Mouse (Mus musculus) kidney, adult 8-10 months (tissue): Measurements from ENCODE around the gene Tmc7.

Experiments used
- DNase-seq, 2 experiments: peaks; one replicate each; pipeline ENCODE4 v3.0.0; 2022

Gene Tmc7

DNA sequence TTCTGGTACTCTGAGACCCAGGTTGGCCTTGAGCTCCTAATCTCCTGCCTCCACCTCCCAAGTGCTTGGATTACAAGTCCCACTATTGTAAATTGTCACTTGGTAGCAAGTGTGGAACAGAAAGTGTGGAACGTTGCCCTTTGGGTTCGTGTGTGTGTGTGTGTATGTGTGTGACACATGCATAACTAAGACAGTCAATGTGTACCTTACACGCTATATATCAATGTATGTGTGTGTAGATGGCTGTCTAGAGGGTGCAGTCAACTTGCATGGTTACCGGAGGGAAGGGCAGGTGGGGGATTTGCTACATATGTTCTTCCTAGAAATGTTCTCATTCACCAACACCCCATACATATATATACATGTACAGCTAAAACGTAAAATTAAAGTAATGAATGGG, 390 bp upstream of the Tmc7 start:
- no peak for DNase-seq

DNA sequence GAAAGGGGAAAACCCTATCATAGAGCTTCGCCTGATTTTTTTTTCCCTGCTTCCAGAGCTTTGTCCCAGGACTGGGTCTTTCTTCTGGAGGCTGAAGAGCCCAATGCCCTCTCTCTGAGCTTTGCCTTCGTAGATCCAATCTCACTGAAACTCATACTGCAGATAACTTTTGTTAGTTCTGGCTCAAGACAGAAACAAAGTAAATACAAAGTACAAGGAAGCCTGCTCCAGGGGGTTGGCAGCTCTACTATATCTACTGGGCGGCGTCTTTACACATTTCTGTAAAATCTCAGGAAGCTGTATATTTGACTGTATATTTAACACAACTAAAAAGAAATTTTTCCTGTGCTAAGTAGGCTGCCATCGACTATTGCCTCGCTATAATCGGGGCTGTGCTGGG, 715 bp downstream of the Tmc7 start:
- DNase-seq, result no peak

DNA sequence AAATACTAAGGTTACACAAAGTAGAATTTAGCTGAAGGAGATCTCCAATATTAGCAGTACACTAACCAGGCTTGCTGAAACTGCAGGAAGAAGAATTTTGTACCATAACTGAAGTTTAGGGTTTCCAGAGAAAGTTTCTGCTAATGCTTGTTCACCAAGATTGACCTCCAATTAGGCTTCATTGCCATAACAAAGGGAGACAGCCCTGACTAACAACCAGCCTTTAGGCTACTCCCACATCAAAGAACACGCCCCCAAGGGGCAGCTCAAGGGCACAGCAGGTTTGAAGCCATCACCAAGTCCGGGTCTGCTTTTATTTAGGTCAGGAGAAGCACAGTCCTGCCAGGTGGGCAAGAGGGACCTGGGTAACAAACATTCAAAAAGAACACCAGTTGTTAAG, 4.6 kb downstream of the Tmc7 start:
- no peak for DNase-seq

DNA sequence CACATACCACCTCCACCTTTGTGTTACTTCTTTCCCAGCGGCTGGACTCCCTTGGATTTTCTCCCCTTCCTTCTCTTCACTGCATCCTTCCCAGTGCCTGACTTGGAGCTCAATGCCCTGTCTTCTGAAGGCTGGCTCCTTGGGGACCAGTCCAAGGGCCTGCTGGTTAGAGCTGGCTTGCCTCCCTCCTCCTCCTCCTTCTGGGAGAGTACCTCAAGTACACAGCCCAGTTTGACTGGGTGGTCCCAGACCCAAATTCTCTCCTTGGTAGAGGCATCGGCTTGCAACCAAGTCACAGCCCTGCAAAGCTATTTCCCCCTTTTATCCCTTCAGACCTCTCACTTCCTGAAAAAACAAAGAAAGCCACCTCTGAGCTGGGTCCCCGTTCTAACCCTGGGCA, 6.3 kb downstream of the Tmc7 start:
- no peak for DNase-seq

DNA sequence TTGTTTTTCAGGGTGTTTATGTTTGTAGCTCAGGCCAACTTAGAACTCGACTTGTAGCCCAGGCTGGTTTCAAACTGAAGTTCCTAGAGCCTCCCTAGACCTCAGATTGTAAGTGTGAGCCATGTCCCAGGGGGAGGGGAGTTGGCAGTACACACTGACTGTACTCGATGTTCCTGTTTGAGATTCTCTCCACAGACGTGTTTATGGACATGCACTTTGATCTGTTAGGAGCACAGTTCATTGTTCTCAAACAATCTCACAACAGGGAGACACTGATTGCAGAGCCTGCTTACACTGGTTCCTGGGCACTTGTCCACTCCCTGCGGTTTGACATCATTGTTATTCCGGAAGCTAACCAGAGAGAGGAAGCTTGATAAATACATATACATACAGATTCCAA, 12.5 kb downstream of the Tmc7 start:
- DNase-seq, result peak in 1 of 2 experiments; percentile 33

DNA sequence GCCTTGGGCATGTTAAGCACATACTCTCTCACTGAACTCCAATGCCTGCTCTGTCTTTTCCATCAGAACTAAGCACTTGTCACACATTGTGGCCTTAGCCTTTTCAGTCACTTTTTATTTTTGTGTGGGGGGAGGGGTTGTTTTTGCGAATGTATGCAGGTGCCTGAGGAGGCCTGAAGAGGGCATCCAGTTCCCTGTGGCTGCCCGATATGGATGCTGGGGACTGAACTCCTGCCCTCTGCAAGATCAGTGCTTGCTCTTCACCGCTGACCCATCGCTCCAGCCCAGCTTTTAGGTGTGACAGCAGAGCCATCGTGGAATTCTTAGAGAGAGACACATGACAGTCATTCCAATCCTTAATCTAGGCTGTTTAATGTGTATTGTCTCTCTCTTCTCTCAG, 13.2 kb downstream of the Tmc7 start:
- DNase-seq, result no peak

DNA sequence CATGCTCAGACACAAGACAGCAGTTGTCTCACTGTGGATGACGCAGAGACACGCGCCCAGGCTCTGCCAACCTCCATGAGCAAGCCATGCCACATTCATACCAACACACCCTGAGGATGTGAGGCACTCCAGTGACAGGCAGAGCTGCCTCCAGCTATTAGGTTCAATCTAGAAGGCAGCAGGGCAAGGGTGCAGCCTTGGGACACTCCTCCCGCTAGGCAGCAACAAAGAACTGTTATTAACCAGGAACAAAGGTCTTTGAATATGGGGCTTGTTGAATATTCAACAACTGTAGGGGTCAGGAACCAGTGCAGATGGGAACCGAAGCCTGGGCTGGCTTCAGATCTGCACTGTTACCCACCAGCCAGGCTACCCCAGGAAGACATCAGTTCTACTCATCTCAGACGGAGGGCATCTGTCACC, 15.4 kb downstream of the Tmc7 start:
- no peak for DNase-seq

DNA sequence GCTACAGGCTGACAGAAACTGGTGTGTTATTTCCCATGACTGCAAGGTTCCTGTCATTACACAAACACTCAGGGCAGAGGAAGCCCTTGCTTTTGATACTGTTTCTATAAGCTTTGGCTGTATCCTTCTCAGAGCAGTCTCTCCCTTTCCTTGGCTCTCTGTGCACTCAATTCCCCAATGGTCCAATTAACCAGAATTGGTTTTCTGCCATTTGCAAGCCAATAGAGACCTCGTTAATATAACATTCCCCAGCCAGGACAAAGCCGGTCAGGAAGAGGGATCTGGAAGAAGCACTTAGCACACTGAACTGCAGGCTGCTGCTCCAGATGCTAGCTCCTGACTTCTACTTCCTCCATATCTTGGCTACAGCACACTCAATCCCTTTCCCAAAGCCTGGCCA, 30.2 kb downstream of the Tmc7 start:
- DNase-seq, result no peak

DNA sequence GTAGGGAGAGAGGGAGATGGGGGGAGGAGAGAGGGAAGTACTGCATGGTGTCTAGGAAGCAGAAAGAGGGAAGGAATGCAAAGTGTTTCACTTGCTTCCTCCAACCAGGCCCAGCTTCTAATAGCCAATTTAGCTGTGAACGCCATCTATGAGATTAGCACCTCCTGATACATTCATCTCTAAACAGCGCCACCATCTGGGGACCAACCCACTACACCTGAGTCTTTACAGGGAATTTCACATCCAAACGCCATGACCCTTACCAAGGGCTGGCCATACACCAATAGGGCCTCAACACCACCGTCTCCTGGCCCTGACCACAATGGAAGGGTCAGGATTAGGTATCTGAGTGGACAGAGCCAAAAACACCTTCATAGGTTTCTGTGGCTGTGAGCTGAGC, 30.7 kb downstream of the Tmc7 start:
- DNase-seq, result no peak

DNA sequence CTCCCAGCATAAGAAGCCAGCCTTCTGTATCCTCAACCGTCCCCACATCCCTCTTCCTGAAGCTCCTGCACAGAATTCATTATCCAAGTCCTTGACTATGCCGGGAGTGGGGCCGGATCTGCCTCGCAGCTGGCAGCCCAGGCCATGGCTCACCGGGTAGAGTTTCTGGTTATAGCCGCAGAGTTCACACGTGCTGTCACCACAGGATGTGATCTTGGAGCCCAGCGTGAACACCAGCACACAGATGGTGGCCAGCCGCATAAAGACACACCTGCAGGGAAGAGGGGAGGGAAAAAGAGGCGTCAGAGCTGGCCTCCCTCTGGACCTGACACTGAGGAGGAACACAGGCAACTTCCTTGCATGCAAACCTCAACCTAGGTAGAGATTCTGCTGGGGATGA, 37.1 kb downstream of the Tmc7 start:
- DNase-seq, result no peak

DNA sequence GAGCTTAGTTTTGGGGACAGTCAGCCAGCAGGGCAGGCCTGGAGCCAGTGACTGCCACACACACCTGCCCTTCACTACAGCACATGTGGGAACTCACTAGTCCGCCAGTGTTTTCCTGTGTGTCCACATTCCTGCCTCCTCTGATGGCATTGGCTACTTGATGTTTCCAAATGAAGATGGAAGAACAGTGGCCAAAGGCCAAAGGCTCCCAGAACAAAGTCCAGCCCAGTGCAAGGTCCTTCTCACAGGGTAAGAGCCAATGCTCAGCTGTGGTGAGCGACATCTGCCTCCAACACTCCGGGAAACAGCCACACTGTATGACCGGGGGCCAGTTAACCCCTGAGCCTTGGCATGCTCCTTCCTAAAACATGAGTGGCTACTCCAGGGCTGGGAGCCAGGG, 40.4 kb downstream of the Tmc7 start:
- no peak for DNase-seq

DNA sequence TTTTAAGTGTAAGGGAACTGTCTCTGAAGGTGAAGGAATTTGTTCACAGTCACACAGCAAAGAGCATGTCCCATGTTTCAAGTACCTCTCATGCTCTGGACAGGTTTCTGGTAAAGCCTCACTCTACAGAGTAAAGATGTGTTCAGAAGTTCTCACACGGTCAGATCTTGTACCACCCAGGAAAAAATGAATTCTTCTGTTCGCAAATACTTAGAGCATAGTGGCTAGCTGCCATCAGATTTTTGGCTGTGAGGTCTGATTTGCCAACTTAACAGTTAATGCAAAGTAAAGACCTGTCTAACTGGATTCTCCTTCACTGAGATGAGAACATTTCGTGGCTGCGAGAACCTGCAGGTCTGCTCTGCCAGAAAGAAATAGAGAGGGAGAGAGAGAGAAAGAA, 49.5 kb downstream of the Tmc7 start:
- no peak for DNase-seq

DNA sequence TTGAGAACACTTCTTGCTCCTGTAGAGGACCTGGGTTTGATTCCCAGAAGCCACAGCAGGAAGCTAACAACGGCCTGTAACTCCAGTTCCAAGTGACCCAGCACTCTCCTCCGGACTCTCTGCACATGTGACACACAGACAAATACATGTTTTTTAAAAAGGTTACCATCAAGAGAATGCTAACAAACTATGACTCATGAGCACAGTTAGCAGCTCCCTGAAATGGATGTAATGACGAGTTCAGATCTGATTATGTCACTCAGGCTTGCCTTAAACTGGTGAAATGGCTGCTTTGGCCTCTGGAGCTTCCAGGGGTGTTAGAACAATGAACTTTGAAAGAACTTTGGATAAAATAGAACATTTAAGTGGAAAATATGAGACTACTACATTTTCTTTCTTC, 50.2 kb downstream of the Tmc7 start:
- no peak for DNase-seq

DNA sequence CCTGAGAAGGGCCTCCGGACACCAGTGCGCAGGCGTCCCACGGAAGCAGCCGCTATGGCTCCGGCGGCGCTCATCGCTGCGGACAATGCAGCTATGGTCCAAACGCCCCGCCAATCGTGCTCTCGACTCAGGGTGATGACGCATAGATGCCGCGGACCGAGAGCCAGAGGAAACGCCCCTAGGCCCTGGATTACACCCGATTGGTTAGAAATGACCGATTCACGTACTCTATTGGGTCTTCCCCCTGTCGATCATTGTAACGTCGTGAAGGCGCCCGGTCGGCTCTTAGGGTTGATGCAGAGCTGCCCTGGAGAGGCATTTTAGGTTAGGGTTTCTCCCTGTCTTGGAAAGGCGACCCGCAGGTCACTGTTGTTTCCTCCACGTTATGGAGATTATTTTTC, 51.4 kb downstream of the Tmc7 start, which contains the start of gene Coq7:
TSS of gene Coq7 (minus strand) at position 179 of the 401 bp plus-strand sequence.
- peak; percentile 95 to 97 for DNase-seq

DNA sequence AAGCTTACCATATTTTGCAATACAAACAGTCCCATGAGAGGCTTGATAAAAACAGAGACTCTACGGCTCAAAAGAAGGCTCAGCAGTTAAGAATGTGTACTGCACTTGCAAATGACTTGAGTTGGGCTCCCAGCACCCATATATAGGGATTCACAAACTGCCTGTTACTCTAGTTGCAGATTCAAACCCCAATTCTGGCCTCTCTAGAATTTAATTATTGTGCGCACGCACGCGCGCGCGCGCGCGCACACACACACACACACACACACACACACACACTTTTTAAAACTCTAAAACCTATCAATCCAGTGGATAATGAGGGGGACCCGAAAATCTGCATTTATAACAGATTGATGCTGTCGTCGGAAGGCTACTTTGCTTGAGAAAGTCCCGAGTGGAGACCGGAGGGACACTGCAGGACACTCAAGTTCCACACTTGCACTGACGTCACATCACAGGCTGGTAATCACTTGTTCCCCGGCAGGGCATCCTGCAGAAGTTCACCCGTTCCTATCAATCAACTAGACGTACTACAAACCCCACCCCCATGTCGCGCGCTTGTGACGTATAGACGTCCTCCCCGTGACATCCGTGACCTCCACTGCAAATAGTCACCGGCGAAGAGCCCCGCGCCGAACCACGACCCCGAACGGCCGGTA, 51.9 kb downstream of the Tmc7 start:
- DNase-seq, result peak; percentile 94 to 98

DNA sequence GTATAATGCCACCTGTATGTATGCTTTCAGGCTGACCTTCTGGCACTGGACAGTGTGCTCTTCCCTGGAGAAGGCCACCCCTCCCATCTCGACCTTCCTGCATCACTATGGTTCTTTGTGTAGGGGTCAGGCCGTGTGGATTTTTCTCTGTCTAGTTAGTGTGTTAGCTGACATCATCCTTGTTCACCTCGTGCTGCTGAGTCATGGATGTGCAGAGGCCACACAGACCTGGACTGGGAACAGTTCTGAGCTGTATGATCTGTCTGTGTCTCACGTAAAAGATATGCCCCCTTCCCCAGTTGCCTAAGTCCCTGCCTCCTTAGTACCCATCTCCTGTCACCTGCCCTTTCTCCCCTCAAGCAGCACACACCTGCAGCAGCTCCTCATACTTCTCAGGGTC, 57.6 kb downstream of the Tmc7 start:
- no peak for DNase-seq

DNA sequence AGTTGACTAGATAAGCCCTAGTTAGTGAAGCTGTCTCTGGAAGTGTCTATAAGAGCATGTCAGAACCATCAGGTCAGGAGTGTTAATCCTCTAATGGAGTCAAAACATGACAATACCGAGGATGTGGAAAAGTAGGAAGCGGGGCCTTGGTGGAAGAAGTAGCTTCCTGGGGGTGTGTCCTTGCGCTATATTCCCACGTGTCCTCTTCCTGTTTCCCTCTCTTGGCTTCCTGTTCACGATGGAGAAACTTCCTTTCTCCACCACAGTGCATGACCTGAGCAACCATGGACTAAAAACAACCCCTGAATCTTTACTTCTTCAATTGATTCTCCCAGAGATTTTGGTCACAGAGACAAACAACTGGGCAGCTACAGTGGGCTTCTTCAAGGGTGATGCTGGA, 62.5 kb downstream of the Tmc7 start:
- DNase-seq, result no peak

DNA sequence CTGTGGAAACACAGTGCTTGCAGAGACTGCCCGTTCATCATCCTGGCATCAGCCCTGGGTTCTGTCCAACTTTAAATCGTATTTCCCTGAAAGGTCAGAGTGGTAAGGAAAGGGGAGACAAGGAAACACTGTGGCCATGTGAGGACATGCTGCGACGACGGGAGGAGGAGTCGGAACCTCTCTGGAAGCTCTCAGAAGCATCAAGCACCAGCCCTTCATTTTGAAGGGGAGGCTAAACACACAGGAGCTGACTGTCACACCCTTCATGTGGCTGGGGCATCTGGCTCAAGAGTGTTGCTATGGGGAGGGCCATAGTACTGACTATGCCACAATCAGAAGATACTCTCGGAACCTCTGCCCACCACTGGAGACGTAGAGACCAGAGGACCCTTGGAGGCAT, 64.9 kb downstream of the Tmc7 start:
- DNase-seq, result no peak

DNA sequence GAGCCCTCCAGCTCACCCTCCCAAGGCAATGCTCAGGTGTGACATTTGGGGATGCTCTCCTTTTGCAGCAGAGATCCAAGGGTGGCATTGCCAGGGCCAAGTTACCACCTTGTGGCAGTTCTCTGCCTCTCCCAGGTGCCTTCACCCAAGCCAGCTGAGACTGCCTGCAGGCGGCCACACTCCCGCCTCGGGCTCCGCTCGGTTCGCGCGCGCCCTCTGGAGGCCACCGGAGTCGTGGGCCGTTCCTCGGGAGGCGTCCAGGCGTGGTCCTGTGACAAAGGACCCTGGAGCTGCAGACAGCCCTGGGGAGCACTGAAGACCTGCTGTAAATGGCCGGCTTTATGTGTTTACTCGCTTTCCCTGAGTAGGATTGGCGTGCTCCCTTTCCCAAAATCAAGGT, 65.8 kb downstream of the Tmc7 start:
- peak; percentile 44 to 72 for DNase-seq

DNA sequence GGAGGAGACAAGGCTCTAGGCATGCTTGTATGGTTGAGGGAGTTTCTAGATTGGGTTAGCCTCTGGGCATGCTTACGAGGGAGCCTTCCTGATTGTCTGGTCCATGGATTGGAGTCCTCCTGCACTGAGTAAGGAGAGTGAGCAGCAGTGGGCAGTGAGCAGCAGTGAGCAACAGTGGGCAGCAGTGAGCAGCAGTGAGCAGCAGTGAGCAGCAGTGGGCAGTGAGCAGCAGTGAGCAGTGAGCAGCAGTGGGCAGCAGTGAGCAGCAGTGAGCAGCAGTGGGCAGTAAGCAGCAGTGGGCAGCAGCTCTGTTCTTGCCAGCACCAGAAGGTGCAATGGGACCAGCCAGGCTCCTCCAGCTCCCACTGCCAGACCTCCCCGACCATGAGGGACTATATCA, 66.7 kb downstream of the Tmc7 start:
- DNase-seq, result peak in 1 of 2 experiments; percentile 6

DNA sequence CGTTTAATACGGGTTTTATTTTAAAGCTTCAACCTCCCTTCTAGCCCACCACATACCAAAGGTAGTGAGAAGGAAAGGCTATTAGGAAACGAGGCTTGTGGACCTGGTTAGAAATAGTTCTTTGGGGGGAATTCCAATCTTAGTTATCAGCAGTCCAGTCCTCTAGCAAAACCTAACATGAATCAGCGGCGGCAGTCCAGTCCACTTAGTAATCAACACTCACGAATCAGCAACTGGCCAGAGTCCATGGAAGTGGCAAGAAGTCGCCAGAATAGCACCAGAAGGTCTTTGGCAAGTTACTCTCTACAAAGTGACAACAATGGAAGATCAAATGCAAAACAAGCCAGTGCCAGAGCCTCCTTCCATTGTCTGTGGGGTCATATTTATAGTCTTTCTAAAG, 76.0 kb downstream of the Tmc7 start:
- DNase-seq, result no peak

DNA sequence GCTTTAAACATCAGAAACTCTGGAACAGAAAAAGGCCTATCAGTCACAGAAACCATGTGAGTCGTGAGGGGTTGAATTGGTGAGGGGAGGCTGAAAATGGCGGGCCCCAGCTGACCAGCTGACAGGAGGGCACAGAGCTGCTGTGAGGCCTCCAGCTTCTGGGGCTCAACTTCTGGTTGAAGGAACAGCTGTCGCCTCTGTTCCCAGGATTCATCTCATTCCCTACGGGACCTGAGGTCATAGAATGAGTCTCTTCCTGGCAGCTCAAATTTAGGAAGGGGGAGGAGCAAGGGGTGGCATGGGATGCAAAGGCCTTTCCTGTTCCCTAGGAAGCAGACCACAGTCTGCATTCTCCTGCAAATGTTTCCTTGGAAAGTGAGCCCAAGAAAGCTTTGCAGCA, 80.7 kb downstream of the Tmc7 start:
- DNase-seq, result no peak

DNA sequence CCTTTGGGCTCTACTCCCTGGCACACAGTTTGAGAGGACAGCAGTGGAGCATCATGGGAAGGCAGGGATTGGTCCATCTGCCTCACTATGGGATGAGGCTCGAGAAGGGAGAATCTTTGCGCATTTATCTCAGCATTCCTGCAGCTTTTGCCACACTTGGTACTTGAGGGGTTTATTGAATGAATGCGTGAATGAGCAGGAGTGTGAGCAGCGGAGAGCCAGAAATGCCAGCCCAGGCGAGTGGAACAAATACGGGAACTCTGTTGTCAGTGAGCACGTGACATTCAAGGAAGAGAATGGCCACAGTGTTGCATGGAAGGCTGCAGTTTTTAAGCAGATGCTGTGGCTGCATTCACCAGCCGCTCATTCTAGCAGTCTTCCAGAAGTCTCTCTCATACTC, 82.2 kb downstream of the Tmc7 start:
- no peak for DNase-seq

DNA sequence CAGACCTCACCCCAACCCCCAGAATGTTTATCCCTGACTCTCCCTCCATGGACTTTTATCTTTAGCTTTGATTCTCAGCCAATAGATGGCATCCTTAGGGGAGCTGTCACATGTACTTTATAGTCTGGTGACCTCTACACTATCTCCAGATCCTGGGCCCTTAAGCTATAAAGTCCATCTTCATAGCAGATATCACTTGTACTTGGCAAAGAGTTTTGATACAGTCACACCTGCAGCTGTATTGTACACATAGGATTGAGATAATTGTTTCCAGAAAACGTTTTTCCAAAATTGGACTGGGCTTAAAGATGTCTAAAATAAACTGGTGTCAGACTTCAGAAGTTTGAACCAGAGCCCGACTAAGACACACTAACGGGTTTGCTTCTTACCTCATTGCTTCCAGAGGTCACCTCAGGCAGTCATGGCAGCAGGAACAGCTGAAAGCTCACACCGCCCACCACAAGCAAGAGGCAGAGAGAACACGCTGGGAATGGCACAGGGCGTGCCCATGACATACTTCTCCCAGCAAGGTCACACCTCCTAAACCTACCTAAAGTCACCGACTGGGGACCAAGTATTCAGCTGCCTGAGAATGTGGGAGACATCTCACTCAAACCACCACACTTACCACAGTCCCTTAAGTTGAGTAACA, 84.6 kb downstream of the Tmc7 start:
- DNase-seq, result no peak
